Mouse (Mus musculus) gonadal fat pad, adult 2 months (tissue): ENCODE measurements around the gene Mbd6. TPM values are rescaled to one million over a fixed set of nuclear protein-coding genes. Genes with fewer than 3 reads are reported as not detected.
"Not testable (repeated sequence)": the region's sequence is repeated elsewhere in the genome, so short reads cannot be mapped to it uniquely, and the experiment has no call there.

ENCODE experiments used
- DNase-seq: peaks from one replicate; pipeline ENCODE4 v3.0.0-alpha.2; 2012; ENCODE audit warnings: low read depth
- polyA plus RNA-seq: library from polyadenylated mRNA; depleted of rRNA; stranded (reverse); fragments of >200 nt; gene quantifications from 2 replicates; pipeline ENCODE4 v1.2.3, GENCODE M21; 2012; rRNA removed

The Mbd6 gene
- polyA plus RNA-seq, result 21.8 and 32.7 TPM in 2 replicates

DNA sequence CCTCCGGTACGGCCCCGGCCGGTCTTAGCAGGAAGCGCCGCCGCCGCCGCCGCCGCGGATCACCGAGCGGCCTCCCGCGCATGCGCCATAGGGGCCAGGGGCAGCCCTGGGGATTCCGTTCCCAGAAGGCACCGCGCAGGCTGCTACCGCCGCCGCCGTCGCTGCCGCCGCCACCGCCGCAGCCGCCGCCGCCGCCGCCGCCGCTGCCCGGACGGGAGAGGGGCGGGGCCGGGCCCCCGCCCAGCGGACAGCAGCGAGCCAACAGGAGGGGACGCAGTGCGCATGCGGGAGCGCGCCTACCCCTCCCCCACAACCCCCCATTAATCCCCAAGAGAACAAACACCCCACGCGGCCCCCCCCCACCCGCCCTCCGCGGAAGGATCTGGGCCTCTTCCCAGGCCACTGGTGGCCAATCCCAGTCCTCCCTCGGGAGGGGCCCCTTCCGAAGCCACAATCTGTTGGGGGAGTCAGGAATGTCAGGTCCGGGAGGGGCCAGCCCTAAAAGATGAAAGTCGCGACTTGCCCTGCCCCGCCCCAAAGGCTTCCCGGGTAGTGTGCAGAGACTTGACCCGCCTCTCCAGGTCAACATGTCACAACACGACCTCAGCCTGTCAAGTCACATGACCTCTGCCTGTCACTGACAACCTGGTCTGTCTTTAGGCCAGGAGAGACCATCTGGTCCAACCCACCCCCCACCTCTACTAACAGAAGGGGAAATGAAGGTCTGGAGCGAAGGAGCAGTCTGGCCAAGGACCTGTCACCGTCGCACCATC lies at the start of gene Mbd6:
Gene Mbd6, minus strand, starts transcription at position 219 of the 773 bp plus-strand sequence.
- peak; percentile 73 for DNase-seq

DNA sequence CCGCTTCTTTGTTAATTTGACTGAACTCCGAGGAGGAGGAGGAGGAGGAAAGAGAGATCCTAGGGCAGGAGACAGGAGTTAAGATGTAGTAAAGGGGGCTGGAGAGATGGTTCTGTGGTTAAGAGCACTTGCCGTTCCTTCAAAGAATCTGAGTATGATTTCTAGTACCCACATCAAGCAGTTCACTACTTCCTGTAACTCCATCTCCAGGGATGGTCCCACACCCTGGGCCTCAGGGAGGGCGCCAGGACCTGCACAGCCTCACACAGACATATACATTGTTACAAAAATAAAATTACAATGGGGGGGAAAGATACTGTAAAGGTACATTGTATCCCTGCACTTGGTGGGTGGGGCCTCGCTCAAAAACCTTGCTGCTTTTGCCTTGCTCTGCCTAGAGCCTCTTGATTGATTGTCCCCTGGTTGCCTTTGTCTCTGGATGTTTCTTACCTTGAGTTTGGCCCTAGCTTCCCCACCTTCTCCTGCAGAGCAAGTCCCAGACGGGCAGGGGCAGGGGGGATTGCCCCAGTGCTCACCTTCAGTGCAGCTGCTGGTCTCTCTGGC lies 48.8 kb upstream of the Mbd6 start:
- no peak for DNase-seq

DNA sequence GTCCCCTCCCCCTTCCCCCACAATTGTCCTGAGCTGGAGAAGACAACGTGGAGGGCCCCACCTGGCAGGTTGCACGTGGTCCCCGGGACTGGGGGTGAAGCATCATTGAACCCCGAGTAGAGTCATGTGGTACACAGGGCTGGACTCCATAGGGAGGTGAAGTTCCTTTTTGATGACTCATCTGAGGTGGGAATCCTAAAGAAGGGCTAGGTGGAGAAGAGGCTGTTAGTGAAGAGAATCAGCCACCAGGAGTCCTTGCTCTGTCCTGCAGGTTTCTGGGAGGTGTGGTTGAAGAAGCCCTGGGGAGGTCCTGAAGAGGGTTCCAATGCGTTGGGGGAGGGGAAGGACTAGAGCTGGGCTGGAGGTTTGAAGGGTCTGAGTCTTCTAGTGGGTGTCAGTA lies 48.1 kb upstream of the Mbd6 start:
- DNase-seq, result no peak

DNA sequence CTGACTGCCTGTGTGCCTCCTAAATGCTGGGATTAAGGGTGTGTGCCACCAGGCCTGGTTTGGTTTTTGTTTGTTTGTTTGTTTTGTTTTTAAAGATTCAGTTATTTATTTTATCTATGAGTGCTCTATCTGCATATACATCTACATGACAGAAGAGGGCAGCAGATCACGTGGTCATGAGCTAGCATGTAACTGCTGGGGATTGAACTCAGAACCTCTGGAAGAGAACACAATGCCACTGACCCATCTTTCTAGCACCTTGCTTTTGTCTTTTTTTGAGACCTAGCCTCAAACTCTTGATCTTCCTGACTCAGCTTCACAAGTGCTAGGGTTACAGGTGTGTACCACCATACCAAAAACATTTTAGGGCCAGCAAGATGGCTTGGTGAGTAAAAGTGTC lies 46.5 kb upstream of the Mbd6 start:
- DNase-seq, result no peak

DNA sequence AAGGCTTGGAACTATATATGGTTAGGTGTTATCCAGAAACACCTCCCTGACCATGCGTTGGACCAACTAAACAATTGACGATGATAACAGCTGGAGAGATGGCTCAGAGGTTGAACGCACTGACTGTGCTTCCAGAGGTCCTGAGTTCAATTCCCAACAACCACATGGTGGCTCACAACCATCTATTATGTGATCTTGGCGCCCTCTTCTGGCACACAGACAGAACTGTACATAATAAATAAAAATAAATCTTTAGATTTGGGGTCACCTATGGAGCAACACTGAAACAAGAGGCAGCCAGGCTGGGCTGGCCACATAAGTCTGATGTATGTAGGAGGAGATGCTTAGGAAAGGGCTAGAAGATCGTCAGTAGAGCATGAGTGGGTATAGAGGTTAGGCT lies 44.3 kb upstream of the Mbd6 start:
- DNase-seq, result no peak

DNA sequence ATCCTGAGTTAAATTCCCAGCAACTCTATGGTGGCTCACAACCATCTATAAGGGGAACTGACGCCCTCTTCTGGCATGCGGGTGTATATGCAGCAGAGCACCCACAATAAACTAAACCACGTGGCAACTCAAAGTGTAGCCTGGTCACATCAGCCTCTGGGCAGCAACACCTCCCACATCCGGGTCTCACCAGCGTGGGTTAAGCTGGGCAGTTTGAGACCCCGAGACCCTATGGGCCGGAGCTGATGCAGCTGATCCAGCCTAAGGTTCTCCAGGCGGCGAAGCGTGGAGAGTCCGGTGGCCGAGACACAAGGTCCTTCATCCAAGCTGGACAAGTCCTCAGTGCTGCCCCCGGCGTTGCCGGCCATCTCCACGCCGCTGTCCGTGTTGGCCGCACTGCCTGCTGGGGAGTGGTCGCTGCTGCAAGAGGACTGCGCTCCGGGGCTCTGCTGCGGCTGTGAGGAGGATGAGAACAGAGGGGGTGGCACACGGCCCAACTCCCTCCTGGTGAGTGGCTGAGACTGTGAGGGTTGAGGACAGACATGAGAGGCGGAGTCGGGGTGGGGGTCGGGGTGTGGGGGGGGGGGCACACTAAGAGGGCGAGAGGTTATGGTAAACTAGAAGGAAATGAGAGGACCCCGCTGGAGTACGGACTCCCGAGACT lies 43.5 kb upstream of the Mbd6 start:
- no peak for DNase-seq

DNA sequence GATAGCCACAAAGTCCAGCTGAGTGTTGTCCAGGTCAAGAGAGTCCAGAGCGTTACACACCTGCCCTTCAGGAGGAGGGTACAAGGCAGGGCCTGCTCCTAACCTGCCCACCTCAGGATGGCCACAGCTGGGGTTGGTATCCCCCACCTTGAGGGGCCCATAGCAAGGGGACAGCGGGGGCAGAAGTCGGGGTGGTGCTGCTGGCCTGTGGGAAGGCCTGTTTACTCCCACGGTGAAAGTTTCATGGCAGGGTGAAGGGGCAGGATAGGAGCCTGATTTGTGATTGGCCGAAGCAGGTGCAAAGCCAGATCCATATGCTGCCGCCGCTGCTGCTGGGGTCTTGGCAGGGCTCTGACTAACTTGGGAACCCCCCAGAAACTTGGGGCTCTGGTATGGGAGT lies 41.4 kb upstream of the Mbd6 start:
- DNase-seq, result no peak

DNA sequence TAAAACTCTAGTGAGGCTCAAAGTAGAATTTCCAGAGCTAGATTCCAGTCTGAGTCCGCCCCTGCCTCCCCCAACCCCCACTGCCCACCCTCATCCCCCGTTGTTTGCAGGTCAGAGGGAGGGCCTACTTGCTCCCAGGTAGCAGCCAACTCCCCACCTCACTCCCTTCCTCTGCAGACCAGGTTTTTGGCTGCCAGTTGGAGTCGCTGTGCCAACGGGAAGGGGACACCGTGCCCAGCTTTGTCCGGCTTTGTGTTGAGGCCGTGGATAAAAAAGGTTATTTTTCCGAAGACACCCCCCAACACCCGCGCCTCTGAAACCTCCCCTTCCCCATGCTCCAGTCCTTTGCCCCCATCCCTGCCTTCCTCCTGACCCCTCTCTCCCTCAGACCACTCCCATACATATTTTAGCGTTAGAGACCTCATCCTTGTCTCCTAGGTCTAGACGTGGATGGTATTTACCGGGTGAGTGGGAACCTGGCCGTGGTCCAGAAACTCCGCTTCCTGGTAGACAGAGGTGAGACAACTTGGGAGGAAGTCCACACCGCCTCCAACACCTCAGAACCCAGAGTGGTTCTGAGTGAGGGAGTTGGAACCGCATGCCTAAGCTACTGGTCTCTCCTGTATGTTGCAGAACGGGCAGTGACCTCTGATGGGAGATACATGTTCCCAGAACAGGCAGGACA lies 38.8 kb upstream of the Mbd6 start:
- no peak for DNase-seq

DNA sequence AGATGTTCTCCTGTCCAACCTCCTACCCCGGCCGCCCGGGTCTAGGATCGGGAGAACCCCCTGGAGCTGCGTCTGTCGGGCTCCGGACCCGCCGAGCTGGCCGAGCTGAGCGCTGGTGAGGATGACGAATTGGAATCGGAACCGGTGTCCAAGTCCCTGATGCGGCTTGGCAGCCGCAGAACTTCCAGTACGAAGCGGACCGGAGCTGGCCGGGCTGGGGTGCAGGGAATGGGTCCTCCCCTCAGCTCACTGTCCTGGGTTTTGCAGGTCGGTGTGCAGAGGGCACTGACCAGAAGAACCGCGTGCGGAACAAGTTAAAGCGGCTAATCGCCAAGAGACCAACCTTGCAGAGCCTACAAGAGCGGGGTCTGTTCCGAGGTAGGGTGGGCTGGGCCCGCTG lies 38.0 kb upstream of the Mbd6 start:
- DNase-seq, result no peak

DNA sequence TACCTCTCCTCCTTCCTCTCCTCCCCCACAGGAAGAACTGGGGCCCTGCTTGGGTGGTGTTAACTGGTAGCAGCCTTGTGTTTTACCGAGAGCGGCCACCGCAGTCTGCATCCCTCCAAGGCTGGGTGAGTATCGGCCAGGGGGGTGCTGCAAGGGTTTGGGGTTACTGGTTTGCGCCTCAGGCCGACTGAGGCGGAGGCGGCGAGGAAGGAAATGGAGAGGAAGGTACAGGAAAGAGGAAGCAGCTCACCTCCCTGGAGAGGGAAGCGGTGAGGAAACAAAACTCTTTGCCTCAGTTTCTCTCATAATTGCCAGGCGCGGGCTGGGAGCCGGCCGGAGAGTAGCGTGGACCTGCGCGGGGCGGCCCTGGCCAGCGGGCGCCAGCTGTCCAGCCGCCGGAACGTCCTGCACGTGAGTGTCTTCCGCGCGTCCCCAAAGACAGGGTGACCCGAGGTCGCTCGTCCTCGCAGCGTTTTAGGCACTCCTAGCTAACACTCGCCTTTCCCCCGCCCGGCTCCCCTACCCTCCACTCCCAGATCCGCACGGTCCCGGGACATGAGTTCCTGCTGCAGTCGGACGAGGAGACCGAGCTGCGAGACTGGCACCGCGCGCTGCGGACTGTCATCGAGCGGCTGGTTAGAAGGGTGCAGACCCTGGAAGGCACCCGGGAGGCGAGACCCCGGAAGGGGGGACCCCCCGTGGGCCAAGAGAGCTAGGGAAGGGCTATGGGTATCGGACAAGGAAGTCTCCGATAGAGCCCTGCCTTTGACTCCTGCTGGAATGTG lies 37.4 kb upstream of the Mbd6 start:
- no peak for DNase-seq

DNA sequence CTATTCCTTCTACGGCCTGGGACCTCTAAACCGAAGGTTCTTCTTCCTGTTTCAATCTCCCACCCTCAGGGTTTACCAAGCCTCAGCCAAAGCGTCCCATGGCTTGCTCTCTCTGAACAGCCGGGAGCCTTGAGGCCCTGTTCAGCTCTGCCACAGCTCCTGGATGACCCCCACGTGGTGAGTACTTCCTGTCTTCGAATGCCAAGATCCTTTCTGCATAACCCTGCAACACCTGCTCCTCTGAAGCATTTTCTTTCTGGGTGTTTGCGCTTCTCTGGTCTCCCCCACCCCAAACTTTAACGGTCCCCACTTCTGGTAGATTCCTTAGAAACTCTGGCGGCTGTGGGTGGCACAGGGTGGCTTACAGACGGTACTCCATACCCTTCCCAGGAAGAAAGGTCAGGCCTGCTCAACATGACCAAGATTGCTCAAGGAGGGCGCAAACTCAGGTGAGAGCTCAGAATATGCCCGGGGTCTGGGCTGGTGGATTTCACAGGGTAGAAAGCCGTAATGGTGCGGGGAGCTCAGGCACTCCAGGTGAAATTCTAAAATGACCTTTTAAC lies 36.7 kb upstream of the Mbd6 start:
- DNase-seq, result no peak

DNA sequence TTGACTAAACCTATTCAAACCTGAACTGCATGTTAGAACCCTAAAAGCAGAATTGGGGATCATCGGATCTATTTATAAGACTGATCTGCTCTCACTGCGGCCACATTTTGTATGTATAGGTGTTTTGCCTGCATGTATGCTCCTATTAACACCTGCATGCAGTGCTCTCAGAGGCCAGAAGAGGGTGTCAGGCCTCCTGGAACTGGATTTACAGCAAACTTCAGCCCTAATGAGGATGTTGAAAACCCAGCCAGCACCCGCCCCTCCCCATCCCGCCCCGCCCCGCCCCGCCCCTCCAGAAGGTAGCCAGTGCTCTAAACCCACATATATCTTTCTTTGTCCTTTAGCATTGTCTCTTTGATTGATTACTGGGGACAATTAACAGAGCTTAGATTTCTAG lies 35.7 kb upstream of the Mbd6 start:
- DNase-seq, result peak; percentile 33

DNA sequence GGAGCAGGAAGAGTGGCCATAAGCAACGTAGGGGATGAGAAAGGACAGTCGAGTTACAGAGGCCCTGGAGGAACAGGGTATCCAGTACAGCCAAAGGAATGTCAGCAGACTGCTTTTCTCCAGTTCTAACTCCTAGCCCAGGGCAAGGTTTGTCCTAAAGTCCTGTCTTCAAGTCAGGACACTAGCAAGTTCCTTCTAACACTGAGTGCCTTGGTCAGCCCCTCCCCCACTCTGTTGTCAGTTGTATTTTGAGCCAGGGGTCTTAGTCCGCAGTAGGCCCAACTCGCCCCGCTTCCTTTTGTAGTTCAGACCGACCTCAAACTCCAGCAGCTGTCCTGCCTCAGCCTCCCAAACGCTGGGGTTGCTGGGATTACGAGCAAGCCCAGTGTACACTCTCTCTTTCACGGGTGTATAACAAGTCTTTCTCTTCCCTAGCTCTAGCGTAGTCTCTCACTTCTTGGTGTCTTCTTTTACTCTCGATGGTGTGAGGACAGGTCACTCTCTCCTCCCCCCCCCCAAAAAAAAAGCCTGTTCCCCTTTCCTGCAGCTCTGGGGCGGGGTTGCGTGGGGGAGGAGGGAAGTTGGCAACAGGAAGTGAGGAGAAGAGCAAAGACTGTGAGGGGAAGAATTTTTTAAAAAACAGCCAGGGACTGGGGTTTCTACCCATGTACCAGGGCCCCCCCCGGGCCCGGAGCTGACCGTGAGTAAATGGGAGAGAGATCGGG lies 34.5 kb upstream of the Mbd6 start:
- DNase-seq, result no peak

DNA sequence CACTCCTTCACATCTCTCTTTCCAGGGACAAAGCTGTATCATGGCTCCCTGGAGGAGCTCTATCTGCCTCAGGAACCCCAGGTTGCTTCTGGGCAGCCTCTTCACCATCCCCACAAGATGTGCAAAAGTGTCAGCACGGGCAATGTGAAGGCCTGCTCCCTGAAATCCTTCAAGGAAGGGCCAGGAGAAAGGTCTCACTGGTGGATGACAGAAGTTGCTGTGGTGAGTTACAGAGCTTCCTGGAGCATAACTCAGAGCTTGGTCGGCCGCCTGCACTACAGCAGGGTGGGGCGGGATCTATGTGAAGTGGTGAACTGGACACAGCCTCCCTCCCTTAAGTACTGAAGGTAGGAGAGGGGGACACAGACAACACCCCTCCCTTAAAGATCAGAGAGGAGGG lies 33.9 kb upstream of the Mbd6 start:
- no peak for DNase-seq

DNA sequence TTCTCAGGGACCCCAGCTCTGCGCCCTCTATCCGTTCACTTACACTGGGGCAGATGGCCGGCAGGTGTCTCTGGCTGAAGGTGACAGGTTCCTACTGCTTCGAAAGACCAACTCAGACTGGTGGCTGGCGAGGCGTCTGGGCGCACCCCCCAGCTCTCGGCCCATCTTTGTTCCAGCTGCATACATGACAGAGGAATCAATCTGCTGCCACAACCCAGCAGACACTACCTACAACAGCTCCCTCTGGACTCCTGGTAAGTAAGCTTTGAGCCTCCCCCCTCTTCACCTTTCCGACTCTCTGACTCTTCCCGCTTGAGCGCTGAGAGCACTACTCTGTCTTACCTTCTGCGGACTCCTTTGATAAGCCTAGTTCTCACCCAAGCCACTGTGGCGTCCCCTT lies 33.4 kb upstream of the Mbd6 start:
- DNase-seq, result no peak

DNA sequence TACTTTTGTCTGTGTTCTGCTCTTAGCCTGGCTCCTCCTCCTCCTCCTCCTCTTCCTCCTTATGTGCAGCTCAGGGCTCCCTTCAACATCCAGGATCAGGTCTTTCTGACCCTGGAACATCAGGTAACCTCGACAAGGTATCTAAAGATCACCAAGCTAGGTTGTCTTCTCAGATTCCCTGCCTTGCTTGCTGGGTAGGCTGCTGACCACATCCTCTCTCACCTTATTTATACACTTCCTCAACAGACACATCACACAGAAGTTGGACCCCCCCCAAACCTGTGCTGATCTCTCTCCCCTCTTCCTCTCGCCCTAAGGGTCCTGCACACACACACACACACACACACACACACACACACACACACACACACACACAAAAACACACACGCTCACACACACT lies 32.8 kb upstream of the Mbd6 start, which contains the start of gene Arhgap9:
Gene Arhgap9, plus strand, starts transcription at position 344 of the 400 bp plus-strand sequence.
- DNase-seq, result no peak

DNA sequence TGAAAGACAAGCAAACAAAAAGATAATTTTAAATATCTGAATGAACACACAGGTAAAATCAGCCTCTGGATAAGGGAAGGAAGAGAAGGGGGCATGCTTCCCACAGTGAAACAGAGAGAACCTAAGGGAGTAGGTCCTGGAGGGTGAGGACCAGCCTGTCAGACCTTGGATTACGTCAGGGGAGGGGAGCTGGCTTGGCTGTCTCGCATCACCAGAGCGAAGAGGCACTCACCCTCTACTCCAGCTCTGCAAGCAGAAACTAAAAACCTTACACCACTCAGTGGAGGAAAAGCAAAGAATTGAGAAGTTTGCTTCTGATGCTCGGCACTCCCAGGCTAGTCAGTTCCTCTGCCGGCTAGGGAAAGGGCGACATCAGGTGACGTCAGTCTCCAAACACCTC lies 31.2 kb upstream of the Mbd6 start:
- DNase-seq, result no peak

DNA sequence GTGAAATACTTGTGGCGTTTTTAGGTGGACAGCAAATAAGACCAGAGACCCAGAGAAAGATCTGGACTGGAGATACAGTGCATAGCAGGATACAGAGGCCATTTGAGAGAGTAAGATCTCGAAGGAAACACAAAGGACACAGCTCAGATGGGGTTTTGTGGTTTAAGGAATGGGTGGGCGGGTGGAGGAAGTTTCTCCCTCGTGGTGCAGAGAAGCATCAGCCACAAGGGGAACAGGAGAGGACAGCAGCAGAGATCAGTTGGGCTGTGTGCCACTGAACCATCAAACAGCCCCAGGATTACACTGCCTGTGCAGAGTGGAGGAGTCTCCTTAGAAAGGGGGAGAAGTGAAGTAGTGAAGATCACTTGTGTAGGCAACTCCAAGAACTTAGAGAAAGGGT lies 29.2 kb upstream of the Mbd6 start:
- no peak for DNase-seq

DNA sequence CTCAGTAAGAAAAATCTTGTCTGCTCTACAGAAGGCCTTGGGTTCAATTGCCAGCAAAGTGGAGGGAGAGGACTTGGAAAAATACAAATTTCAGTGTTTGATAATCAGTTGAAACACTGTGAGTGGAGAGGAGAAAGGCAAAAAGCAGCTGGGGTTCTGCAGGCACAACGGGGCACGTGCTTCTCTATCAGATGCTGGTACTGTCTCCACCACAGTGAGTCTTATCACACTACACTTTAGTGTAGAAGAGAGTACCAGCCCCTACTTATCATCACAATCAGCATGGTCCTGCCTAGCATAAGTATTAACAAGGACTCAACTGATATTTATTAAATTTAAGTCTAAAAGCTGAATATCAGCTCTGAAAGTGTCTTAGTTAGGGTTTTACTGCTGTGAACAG lies 28.5 kb upstream of the Mbd6 start:
- no peak for DNase-seq

DNA sequence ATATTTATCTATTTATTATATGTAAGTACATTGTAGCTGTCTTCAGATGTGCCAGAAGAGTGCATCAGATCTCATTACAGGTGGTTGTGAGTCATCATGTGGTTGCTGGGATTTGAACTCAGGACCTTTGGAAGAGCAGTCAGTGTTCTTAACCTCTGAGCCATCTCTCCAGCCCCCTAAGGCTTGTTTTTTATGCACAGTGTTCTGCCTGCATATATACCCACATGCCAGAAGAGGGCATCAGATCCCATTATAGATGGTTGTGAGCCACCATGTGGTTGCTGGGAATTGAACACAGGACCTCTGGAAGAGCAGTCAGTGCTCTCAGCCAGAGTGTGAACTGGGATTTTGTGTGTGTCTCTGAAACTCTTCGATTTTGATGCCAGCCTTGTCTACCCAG lies 26.1 kb upstream of the Mbd6 start:
- not testable (repeated sequence) for DNase-seq

DNA sequence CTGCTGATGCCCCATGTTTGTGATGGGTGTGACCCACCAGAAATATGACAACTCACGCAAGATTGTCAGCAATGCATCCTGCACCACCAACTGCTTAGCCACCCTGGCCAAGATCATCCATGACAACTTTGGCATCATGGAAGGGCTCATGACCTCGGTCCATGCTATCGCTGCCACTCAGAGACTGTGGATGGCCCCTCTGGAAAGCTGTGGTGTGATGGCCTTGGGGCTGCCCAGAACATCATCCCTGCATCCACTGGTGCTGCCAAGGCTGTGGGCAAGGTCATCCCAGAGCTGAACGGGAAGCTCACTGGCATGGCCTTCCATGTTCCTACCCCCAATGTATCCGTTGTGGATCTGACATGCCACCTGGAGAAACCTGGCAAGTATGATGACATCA lies 24.7 kb upstream of the Mbd6 start:
- not testable (repeated sequence) for DNase-seq
